Mouse (Mus musculus) liver, adult 2 months (tissue): ENCODE measurements around the gene Trim33.

Experiments used
- CTCF ChIP-seq: fragments of 200-500 bp; IDR thresholded peaks from 2 replicates; pipeline ENCODE4 v1.5.1; 2011; ENCODE audit warnings: low read depth, low read length, control low read depth
- POLR2A ChIP-seq: fragments of 200-500 bp; IDR thresholded peaks from 2 replicates; pipeline ENCODE4 v1.6.1; 2011; ENCODE audit warnings: low read length, control low read depth; ENCODE audit not compliant: insufficient read depth; ENCODE audit errors: extremely low read depth

- TF ChIP-seq POLR2A (no peak), CTCF (no peak)
These were observed 122.4 kb downstream of the Trim33 start for GRCm38 (mm10) chr3:103401342-103402098.
